Mouse (Mus musculus) left cerebral cortex, postnatal 36 days (tissue): ENCODE data around the gene Bach2. TPM values are rescaled to one million over a fixed set of nuclear protein-coding genes. Genes with fewer than 3 reads are reported as not detected.

Source experiments
- DNase-seq, 2 experiments: peaks; one replicate each; pipeline ENCODE4 v3.0.0; 2021 to 2022; ENCODE audit warnings: low spot score in 2 of 2, mixed read lengths in 1 of 2
- intact Hi-C: fragments of 180-260 bp; cut with DNase I; formaldehyde crosslinking; loops from one replicate; pipeline ENCODE4 v1.15.1; 2025
- total RNA-seq, 2 experiments: library from RNA; stranded (reverse); gene quantifications; 2 replicates each; pipeline ENCODE4 v1.2.3; 2021

Bach2 gene
- total RNA-seq, 2 experiments from 2014 or later = 12.6 to 16.0 TPM

DNA sequence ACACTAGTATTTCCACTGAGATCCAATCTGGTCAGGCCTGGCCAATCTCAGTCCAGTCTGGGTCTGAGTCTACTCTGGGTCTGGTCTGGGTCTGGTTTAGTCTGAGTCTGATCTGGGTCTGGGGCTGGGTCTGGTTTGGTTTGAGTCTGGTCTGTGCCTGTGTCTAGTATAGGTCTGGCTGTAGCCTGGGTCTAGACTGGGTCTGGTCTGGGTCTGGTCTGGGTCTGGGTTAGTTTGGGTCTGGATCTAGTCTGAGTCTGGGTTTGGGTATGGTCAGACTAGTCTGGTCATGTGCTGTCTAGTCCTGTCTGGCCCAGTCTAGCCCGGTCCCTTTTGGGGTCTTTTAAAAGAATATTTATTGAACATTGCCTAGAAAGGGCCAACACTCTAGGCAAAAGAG is 41.2 kb downstream of the Bach2 start:
- DNase-seq = no peak
- intact Hi-C loops = no loop called here

- no peak for DNase-seq
- intact Hi-C loops = no loop called here
Observed at GRCm38 (mm10) chr4:32280401-32280800, 41.8 kb downstream of the Bach2 start.

- intact Hi-C loops = no loop called here
- no peak for DNase-seq
Observed at GRCm38 (mm10) chr4:32281306-32281705, 42.7 kb downstream of the Bach2 start.

GRCm38 (mm10) chr4:32286405-32286804 is 47.8 kb downstream of the Bach2 start:
- DNase-seq = no peak
- intact Hi-C loops = no loop called here

DNA sequence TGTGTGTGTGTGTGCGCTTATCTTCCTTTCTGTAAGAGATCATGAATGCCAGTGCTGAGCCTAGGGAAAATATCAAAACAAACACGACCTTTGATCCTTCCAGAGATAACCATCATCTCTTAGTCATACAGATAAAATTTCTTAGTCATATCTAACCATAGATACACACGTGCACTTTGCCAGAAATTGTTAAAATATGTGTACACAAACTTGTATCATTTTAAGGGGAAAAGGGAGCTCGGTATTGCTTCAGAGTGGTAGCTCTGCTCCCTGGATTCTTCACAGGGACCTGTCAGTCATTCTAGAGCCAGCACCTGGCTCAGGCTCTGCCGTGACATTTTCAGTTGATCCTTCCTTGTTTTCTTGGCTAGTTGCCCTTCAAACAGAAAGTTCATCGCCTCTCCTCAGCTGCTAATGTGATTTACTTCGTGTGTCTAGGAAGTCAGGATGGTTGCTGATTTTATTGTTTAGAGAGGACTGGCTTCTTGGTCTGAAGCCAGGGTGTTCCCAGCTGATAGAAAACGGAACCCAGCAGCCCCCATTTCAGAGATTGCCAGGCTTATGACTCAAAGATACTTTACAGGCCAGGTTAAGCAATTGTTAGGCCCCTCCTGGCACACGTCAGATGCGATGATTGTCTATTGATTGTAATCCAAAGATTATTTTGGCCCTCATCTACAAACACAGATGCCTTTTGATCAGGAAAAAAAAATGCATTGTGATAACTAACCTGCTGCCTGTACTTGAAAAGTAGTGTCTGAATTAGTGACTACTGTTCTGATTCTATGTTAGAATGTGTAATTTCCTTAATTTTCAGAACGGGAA is 49.6 kb downstream of the Bach2 start:
- DNase-seq = no peak
- intact Hi-C loops = no loop called here

- intact Hi-C loops = no loop called here
- no peak for DNase-seq
Observed at GRCm38 (mm10) chr4:32289845-32290244, 51.2 kb downstream of the Bach2 start.

DNA sequence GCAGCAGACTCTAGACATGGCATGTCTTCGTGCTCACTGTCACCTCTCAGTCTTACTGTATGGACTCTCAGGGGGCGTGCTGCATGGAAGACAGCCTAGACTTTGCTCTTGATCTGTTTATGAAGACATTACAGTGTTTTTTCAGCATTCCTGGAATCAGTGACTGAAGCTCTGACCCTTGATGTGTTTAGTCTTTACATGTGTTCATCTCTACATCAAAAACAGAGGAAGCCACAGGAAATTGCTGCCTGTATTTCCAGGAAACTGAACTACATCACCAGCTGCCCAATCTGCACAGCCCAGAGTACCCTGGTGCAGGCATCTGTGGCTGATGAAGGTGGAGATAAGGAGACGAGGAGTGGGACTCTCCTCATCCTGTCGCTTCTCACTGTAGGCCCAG is 52.8 kb downstream of the Bach2 start:
- no peak for DNase-seq
- intact Hi-C loops = no loop called here

DNA sequence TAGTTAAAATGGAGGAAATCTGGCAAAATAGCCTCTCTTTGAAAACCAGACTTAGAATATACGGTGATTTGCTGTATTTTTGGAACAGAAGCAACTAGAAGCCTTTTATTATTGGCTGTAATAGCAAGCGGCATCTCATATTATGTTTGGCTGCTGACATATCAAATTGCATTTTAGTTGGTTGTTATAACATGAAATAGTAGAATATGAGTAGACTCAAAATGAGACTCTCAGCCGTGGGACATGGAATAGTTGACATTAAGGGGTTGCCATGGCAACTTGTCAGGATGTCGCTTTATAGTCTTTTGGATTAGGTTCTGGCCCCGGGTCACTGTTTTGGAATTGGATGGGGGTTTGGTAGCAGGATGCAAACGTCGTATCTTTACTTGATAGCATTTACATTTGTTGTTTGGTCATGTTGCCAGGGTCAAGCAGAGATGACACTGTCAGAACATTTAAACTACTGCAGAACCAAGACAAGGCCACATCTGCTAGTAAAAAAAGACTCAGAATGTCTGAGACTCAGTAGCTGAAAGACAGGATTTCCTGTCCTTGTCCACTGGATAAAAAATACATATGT is 55.2 kb downstream of the Bach2 start:
- intact Hi-C loops = no loop called here
- no peak for DNase-seq

GRCm38 (mm10) chr4:32297071-32297671 is 58.6 kb downstream of the Bach2 start:
- no peak for DNase-seq
- intact Hi-C loops = no loop called here

DNA sequence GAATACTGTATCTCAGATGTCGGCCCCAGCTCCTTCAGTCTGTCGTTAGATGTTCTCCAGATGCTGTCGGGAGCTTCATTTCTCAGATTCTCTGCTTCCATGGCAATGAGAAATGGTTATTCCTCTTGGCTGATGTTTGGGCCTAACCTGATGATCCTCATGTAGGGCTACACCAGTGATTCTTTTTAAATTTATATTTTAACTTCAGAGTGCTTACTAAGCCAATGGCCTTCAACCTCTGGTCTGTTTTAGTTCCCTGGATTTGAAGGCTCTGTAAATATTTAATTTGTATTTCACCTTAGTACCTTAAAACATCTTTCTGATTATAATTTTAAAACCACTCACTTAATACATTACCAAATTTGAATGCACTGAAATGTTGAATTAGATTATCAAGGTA is 60.6 kb downstream of the Bach2 start:
- DNase-seq = no peak
- intact Hi-C loops = no loop called here

GRCm38 (mm10) chr4:32299970-32300369 is 61.4 kb downstream of the Bach2 start:
- intact Hi-C loops = loop anchor here (5.0 kb wide), 1 partner anchor 132 kb away; no protein-coding TSS in a partner anchor
- no peak for DNase-seq

DNA sequence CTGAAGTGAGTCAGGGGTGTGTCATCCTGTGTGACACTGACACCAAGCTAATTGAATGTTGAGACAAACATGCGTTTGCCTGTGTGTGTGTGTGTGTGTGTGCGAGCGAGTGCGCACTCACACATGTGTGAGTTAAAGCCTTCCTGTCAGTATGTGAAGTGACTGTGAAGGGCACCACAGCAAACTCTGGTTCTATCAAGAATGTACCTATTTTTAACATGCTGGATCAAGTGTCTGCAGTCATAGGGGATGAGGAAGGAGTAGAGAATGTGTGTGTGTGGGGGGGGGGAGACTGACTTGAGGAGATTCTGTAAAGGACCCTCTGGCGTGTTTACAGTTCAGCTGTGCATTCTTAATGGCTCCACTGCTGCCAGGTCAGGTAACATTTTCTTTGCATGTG is 64.1 kb downstream of the Bach2 start:
- intact Hi-C loops = loop anchor here (5.0 kb wide), 1 partner anchor 130 kb away; no protein-coding TSS in a partner anchor

GRCm38 (mm10) chr4:32303076-32303475 is 64.5 kb downstream of the Bach2 start:
- intact Hi-C loops = loop anchor here (5.0 kb wide), 1 partner anchor 129 kb away; no protein-coding TSS in a partner anchor
- DNase-seq = peak; percentile 41 to 49

More for the DNA sequence above, 64.1 kb downstream of the Bach2 start:
- no peak for DNase-seq

DNA sequence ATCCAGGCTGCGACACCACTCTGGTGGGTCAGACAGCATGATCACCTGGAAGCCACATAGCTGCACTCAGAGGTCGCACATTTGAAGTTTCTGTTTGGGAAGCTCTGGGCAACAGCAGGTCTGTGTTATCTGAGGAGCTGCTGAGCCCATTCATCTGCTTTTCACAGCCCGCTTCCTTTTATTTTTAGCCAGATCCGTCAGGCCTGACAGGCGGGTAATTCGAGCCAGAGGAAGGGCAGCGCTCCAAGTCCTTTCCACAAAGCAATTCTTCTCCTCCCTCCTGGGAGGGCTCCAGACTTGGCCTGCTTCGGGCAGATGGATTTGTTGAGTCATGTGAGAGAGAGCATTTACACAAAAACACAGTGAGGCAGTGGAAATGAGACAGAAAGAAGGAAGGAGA is 65.1 kb downstream of the Bach2 start:
- peak; percentile 88 to 89 for DNase-seq
- intact Hi-C loops = loop anchor here (5.0 kb wide), 1 partner anchor 129 kb away; no protein-coding TSS in a partner anchor

- intact Hi-C loops = loop anchor here (5.0 kb wide), 1 partner anchor 128 kb away; no protein-coding TSS in a partner anchor
- DNase-seq = no peak
Observed at GRCm38 (mm10) chr4:32304221-32304703, 65.7 kb downstream of the Bach2 start.

DNA sequence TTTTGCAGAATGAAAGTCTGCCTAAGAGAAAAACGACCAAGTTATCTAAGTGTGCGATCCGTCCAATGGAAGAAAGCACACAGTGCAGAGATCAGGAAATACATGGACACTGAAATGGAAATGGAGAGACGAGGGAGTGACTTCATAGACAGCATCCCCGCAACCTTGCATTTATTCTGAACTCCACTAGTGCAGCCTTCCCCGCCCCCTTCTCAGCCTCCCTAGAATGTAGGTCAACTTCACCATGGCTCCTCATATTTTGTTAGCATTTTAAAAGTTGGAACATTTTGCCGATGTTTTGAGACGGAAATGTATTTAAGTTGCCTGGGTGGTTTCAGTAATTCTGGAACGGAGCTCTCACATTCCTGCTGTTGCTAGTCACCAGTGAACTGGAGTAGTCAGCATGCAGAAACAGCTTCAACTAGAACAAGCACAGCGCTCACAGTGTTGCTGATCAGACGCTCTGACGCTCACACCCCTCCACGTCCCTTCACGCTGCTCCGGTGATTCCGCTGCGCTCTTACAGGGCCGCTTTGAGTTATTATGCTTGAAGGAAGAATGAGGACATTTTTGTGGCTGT is 66.5 kb downstream of the Bach2 start:
- peak; percentile 28 to 33 for DNase-seq
- intact Hi-C loops = loop anchor here (1.0 kb wide), 1 partner anchor 54 kb away; no protein-coding TSS in a partner anchor

DNA sequence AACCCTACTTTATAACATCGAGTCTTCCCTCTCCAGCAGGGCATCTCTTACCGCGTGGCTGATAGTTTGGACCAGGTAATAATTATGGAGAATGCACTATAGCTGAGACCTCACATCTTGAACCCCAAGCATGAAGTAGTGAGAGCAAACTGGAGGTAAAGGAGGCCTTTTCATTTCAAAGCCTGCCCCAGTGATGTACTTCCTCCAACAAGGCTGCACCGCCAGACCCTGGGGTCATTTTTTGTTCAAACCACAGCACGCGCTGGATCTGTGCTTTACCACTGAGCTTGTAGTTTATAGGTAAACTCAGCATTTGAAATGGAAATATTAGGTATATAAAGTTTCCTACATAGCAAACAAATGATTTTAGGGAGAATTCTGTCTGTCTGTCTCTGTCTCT is 67.1 kb downstream of the Bach2 start:
- no peak for DNase-seq
- intact Hi-C loops = loop anchor here (1.0 kb wide), 1 partner anchor 54 kb away; no protein-coding TSS in a partner anchor

DNA sequence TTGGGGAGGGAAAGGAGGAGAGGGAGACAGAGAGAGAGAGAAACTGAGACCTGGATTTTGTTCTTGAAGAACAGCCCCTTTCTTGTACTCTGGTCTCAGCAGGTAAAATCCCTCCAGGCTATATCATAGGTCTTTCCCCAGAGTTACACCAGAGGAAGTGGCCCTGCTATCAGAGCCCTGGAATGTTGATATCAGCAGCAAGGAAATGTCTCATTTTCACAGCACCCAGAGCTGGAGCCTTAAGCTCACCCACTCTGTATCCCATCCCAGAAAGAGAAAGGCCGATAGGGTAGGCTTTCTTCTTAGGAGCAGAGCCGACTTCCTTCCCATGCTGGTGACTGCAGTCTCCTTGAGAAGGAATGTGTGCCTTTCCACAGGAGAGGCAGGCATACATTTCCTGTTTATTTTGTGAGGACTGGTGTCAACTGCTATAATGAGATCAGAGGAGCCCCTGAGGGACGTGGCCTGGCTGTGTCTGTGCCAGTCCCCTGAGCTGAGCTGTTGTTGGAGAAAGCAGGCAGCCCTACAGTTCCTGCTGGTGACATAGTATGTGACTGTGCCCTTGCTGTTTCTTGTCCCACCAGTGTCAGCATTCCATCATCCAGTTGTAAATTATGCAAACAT is 67.7 kb downstream of the Bach2 start:
- no peak for DNase-seq
- intact Hi-C loops = no loop called here

- intact Hi-C loops = no loop called here
- DNase-seq = no peak
Observed at GRCm38 (mm10) chr4:32307215-32307614, 68.6 kb downstream of the Bach2 start.
